Mouse (Mus musculus) mouse trophoblast stem cell (cell line): ENCODE results near the gene Wwc1.
"Not testable (repeated sequence)": the region's sequence is repeated elsewhere in the genome, so short reads cannot be mapped to it uniquely, and the experiment has no call there.

ENCODE experiments used
- in situ Hi-C, 2 experiments: fragments of 300-500 bp; cut with MseI, MboI; formaldehyde crosslinking; loops; 2 replicates in 1 of 2; 3 replicates in 1 of 2; pipeline ENCODE4 v1.15.1; 2025

The Wwc1 gene

DNA sequence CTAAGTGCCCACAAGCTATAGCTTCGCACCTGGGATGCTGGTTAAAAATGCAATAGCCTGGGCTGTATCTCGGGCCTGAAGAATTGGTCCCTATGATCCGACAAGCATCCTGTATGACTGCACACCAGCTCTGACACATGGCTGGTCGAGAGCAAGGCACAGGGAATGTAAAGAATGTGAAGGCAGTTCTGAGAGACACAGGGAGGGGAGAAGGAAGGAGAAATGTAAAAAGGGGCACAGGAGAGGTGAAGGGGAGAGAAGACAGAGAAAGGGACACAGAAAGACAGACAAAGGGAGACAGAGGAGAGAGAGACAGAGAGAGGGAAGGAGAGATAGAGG, 101.8 kb downstream of the Wwc1 start:
- in situ Hi-C loops = no loop called here

GRCm38 (mm10) chr11:35877651-35878558, 102.4 kb downstream of the Wwc1 start:
- in situ Hi-C loops = no loop called here

GRCm38 (mm10) chr11:35873624-35874244, 106.6 kb downstream of the Wwc1 start:
- in situ Hi-C loops = no loop called here

DNA sequence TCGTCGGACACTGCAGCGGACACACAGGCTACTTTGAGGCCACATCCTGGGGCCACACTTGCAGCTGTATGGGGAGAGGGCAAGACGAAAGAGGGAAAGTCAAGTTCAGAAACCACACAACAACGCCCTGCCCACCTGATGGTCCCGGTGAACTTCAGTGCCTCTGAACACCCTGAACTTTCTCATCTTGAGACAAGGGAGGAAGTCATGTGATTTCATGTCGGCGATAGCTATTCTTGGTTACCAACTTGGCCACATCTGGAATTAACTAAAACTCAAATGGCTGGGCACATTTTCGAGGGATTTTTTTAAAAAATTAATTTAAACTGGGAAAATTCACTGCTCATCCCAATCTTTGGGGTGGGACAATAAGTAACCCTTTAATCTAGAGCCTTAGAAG, 109.4 kb downstream of the Wwc1 start:
- in situ Hi-C loops = no loop called here

- in situ Hi-C loops = no loop called here
Measured at GRCm38 (mm10) chr11:35866140-35866539, 114.2 kb downstream of the Wwc1 start.

DNA sequence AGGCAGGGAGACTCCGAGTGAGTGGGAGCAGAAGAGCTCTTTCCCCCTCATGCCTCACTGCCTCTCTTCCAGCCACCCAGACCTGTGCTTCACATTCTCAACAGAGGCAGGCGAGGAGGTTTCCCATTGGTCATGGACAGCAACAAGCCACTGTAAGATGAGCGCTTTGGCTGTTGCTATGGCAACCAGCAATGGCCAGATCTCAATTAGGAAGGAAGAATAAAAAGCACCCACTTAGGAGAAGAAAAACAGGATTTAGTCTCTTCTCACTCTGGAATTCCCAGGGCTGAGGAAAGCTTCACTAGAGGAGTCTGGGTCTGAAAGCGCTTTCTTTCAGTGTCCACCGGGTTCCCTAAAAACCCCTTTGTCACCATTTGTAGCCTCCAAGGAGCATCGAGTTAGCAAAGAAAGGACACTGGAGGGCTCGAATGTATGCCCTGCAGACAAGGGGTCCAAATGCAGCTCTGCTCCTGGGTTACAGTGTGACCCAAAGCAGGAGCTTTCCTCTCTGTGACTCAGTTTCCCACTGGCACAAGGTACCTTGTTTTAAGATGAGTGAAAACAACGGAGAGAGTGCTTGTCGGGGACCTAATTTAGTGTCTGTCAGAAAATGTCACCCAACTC, 115.2 kb downstream of the Wwc1 start:
- in situ Hi-C loops = no loop called here

- in situ Hi-C loops = no loop called here
Measured at GRCm38 (mm10) chr11:35863653-35864052, 116.7 kb downstream of the Wwc1 start.

GRCm38 (mm10) chr11:35857395-35858067, 122.8 kb downstream of the Wwc1 start:
- in situ Hi-C loops = no loop called here

DNA sequence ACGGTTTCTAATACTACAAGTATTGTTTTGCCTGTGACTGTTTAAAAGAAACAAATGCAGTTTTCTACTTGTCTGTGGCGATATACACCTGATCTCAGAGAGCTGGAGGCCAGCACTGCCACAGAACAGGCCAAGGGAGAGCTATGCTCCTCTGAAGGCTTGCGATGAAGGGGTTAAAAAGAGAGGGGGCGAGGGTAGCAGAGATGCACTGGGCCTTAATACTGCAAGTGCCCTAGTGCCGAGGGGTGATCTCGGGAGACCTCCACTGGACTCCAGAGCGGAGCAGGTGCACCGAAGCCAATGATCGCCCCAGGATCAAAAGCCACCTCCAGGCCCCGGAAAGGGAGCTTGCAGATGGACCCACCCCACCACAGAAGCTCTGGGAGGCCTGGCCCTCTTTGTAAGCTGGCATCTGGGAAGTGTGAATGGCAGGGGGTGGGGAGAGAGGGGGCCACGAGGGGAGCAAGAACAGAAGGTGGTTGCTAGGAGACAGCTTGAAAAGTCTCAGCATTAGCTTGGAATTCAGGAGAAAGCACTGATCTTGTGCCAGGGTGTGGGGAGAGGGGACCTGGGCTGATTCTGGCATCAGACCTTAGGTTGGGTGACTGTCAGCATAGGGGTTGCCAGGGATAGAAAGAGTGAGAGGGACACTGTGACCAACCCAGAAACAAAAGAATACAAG, 123.8 kb downstream of the Wwc1 start:
- in situ Hi-C loops = no loop called here

GRCm38 (mm10) chr11:35855567-35855966, 124.8 kb downstream of the Wwc1 start:
- in situ Hi-C loops = no loop called here

GRCm38 (mm10) chr11:35854941-35855340, 125.4 kb downstream of the Wwc1 start:
- in situ Hi-C loops = no loop called here

DNA sequence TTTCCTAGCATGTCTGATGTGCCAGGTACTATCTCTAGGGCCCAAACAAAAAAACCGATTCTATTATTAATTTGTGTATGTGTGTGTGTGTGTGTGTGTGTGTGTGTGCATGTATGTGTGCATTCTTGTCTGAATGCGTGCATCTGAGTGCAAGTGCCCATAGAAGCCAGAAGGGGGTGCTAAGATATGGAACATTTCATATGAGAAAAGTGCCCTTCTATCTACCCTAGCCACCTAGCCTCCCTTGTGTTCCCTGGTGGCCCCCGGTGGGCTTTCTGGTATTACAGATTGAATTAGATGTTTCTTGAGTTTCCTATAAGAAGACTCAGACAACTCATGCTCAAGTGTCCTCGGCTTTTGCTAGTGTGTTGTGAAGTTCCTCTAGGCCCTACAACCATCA, 126.7 kb downstream of the Wwc1 start:
- in situ Hi-C loops = no loop called here

DNA sequence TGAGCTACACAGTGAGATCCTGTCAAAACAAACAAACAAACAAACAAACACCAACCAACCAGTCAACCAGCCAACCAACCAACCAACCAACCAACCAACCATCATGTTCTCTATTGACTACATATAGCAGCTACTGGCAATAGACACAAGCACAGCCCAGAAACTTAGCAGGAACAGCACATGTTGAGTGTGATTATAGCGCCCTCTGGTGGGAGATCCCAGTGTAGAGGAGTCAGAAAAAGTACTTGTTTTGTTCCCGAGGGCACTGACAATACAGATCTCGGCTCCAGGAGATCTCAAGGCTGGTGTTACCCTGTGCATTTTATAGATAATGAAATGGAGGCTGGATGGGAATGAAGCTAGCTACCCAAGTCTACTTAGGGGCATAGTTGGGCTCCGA, 127.6 kb downstream of the Wwc1 start:
- in situ Hi-C loops = no loop called here

- in situ Hi-C loops = no loop called here
Measured at GRCm38 (mm10) chr11:35844299-35844698, 136.0 kb downstream of the Wwc1 start.

GRCm38 (mm10) chr11:35842560-35842959, 137.8 kb downstream of the Wwc1 start:
- in situ Hi-C loops = not testable (repeated sequence)

DNA sequence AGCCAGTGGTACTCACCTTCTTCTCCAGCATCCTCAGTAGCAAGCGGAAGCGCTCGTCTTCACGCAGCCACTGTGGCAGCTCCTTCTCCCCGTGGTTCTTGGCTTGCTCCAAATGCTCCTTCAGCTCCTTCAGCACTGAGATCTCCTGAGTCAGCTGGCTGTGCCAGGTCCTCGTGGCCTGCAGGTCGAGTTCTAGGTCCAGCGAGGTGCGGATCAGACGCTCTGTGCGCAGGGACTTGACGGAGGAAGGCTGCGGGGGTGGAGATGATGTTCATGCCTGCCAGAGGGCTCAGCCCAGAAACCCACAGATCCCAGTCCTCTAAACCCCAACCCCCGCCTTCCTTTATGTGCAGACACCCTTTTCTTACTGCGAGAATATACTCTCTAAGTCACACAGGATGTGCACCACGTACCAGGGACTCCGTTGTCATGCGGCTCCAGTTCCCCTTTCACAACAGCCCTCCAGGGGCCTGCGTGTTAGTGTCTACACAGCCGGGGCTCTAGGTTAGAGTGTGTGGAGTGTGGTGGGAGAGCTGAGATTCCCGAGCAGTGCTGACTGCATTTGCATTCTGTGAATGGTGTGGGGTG, 138.5 kb downstream of the Wwc1 start:
- in situ Hi-C loops = no loop called here

DNA sequence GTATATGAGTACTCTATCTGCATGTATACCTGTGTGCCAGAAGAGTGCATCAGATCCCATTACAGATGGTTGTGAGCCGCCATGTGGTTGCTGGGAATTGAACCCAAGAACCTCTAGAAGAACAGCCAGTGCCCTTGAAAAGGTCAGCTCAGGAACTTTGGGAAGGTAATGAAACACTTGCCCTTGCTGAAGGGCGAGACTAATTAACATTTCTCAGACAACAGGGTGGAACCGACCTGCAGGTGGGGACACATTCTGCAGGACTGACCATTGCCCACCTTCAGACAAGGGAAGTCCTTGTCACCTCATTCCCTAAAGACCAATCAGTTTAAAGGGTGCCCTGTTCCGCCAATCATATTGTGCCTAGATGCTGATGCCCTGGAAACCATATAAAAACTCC, 139.5 kb downstream of the Wwc1 start:
- in situ Hi-C loops = not testable (repeated sequence)

GRCm38 (mm10) chr11:35840282-35840681, 140.0 kb downstream of the Wwc1 start:
- in situ Hi-C loops = no loop called here

GRCm38 (mm10) chr11:35838345-35839338, 141.7 kb downstream of the Wwc1 start:
- in situ Hi-C loops = no loop called here
